Mouse (Mus musculus) ES-Bruce4 (cell line): ENCODE data around the gene Lamb3. TPM values are rescaled to one million over a fixed set of nuclear protein-coding genes. Genes with fewer than 3 reads are reported as not detected.

Experiments used
- H3K27ac ChIP-seq: 2 replicates; pipeline ENCODE4 v1.5.1; 2012; ENCODE audit warnings: low read length, inconsistent platforms; ENCODE audit not compliant: insufficient read depth
- H3K27me3 ChIP-seq: 2 replicates; pipeline ENCODE4 v1.6.1; 2012; ENCODE audit warnings: mild to moderate bottlenecking, low read length, inconsistent platforms; ENCODE audit not compliant: control insufficient read depth, poor library complexity, insufficient read depth, severe bottlenecking
- H3K36me3 ChIP-seq: 2 replicates; pipeline ENCODE4 v1.6.1; 2012; ENCODE audit warnings: inconsistent platforms, mild to moderate bottlenecking, low read length, moderate library complexity; ENCODE audit not compliant: control insufficient read depth, poor library complexity, insufficient read depth, severe bottlenecking
- H3K4me1 ChIP-seq: one replicate; pipeline ENCODE4 v1.8.1; 2011; ENCODE audit warnings: low read length; ENCODE audit not compliant: control insufficient read depth, insufficient read depth
- H3K4me3 ChIP-seq: 2 replicates; pipeline ENCODE4 v1.5.1; 2011; ENCODE audit warnings: low read depth, mild to moderate bottlenecking, low read length
- H3K9ac ChIP-seq: 2 replicates; pipeline ENCODE4 v1.6.1; 2012; ENCODE audit warnings: low read depth, mild to moderate bottlenecking, inconsistent platforms; ENCODE audit not compliant: poor library complexity, severe bottlenecking
- H3K9me3 ChIP-seq: replicated peaks from 2 replicates; pipeline ENCODE4 v1.6.1; 2012; ENCODE audit warnings: mild to moderate bottlenecking, low read length, inconsistent platforms; ENCODE audit not compliant: control insufficient read depth, poor library complexity, insufficient read depth, severe bottlenecking
- CTCF ChIP-seq: IDR thresholded peaks from one replicate; pipeline ENCODE4 v1.8.1; 2011; ENCODE audit warnings: low read depth, low read length
- EP300 ChIP-seq: IDR thresholded peaks from 2 replicates; pipeline ENCODE4 v1.6.1; 2011; ENCODE audit warnings: low read depth, low read length; ENCODE audit not compliant: insufficient read depth
- POLR2A ChIP-seq: IDR thresholded peaks from one replicate; pipeline ENCODE4 v1.8.1; 2011; ENCODE audit warnings: low read length; ENCODE audit not compliant: insufficient read depth
- polyA plus RNA-seq: library from polyadenylated mRNA; stranded (reverse); fragments of >200 nt; gene quantifications from 2 replicates; pipeline ENCODE4 v1.2.4, GENCODE M21; 2011; ENCODE audit warnings: low read depth; ENCODE audit not compliant: missing spikeins, insufficient read depth, insufficient read length

Gene Lamb3
- polyA plus RNA-seq, 1 experiment, result 6.4 TPM

GRCm38 (mm10) chr1:193232732-193233131 lies 25.2 kb downstream of the Lamb3 start:
- no peaks in the 10 kb centered on the region for H3K4me1 ChIP-seq
- no peak overlapping the region for H3K4me3 ChIP-seq
- no peaks in the 10 kb centered on the region for H3K27me3 ChIP-seq
- H3K9ac ChIP-seq, result no peak overlapping the region
- H3K36me3 ChIP-seq, result no peaks in the 10 kb centered on the region
- no peak overlapping the region for H3K27ac ChIP-seq
- TF ChIP-seq POLR2A, result no peak
- no peak for TF ChIP-seq CTCF
- TF ChIP-seq EP300, result no peak
- H3K9me3 ChIP-seq, result no peaks in the 10 kb centered on the region

GRCm38 (mm10) chr1:193234130-193234645 lies 26.7 kb downstream of the Lamb3 start:
- H3K9me3 ChIP-seq, result no peaks in the 10 kb centered on the region
- no peak overlapping the region for H3K9ac ChIP-seq
- H3K36me3 ChIP-seq, result no peaks in the 10 kb centered on the region
- H3K27me3 ChIP-seq, result no peaks in the 10 kb centered on the region
- no peaks in the 10 kb centered on the region for H3K4me1 ChIP-seq
- TF ChIP-seq POLR2A (no peak), EP300 (no peak), CTCF (no peak)
- H3K4me3 ChIP-seq, result no peak overlapping the region
- H3K27ac ChIP-seq, result no peak overlapping the region

- Histone ChIP-seq H3K9me3 (no peaks in the 10 kb centered on the region), H3K27ac (no peak overlapping the region)
- no peak for TF ChIP-seq EP300
- no peak for TF ChIP-seq CTCF
- no peak for TF ChIP-seq POLR2A
Measured at GRCm38 (mm10) chr1:193234930-193235329, 27.4 kb downstream of the Lamb3 start.

GRCm38 (mm10) chr1:193238426-193238825 lies 30.9 kb downstream of the Lamb3 start:
- TF ChIP-seq EP300, result no peak
- no peak for TF ChIP-seq POLR2A
- TF ChIP-seq CTCF, result no peak
- Histone ChIP-seq H3K27ac (no peak overlapping the region), H3K9ac (no peak overlapping the region), H3K9me3 (no peaks in the 10 kb centered on the region), H3K27me3 (no peaks in the 10 kb centered on the region), H3K36me3 (no peaks in the 10 kb centered on the region), H3K4me3 (no peak overlapping the region), H3K4me1 (no peaks in the 10 kb centered on the region)

More at GRCm38 (mm10) chr1:193234930-193235329, 27.4 kb downstream of the Lamb3 start:
- Histone ChIP-seq H3K9ac (no peak overlapping the region), H3K27me3 (no peaks in the 10 kb centered on the region), H3K36me3 (no peaks in the 10 kb centered on the region), H3K4me1 (no peaks in the 10 kb centered on the region), H3K4me3 (no peak overlapping the region)

- no peak overlapping the region for H3K9ac ChIP-seq
- TF ChIP-seq EP300 (no peak), POLR2A (no peak), CTCF (no peak)
- no peak overlapping the region for H3K27ac ChIP-seq
- no peaks in the 10 kb centered on the region for H3K27me3 ChIP-seq
- H3K4me1 ChIP-seq, result no peaks in the 10 kb centered on the region
- H3K4me3 ChIP-seq, result no peak overlapping the region
- no peaks in the 10 kb centered on the region for H3K9me3 ChIP-seq
- no peaks in the 10 kb centered on the region for H3K36me3 ChIP-seq
Measured at GRCm38 (mm10) chr1:193241436-193241835, 33.9 kb downstream of the Lamb3 start.

GRCm38 (mm10) chr1:193242238-193242637 lies 34.7 kb downstream of the Lamb3 start:
- Histone ChIP-seq H3K4me3 (no peak overlapping the region), H3K27ac (no peak overlapping the region), H3K9me3 (no peaks in the 10 kb centered on the region), H3K9ac (no peak overlapping the region), H3K4me1 (no peaks in the 10 kb centered on the region), H3K36me3 (no peaks in the 10 kb centered on the region), H3K27me3 (no peaks in the 10 kb centered on the region)
- TF ChIP-seq CTCF, result no peak
- TF ChIP-seq POLR2A, result no peak
- TF ChIP-seq EP300, result no peak

GRCm38 (mm10) chr1:193242863-193243262 lies 35.4 kb downstream of the Lamb3 start:
- H3K9me3 ChIP-seq, result no peaks in the 10 kb centered on the region
- no peak for TF ChIP-seq CTCF
- no peak for TF ChIP-seq EP300
- H3K9ac ChIP-seq, result no peak overlapping the region
- no peaks in the 10 kb centered on the region for H3K27me3 ChIP-seq
- no peak overlapping the region for H3K4me3 ChIP-seq
- no peak overlapping the region for H3K27ac ChIP-seq
- no peaks in the 10 kb centered on the region for H3K36me3 ChIP-seq
- no peaks in the 10 kb centered on the region for H3K4me1 ChIP-seq
